Mouse (Mus musculus) mouse trophoblast stem cell (cell line): ENCODE data around the gene Pdzd8.

Experiments used
- in situ Hi-C, 2 experiments: fragments of 300-500 bp; cut with MseI, MboI; formaldehyde crosslinking; loops; 2 replicates in 1 of 2; 3 replicates in 1 of 2; pipeline ENCODE4 v1.15.1; 2025

Gene Pdzd8

DNA sequence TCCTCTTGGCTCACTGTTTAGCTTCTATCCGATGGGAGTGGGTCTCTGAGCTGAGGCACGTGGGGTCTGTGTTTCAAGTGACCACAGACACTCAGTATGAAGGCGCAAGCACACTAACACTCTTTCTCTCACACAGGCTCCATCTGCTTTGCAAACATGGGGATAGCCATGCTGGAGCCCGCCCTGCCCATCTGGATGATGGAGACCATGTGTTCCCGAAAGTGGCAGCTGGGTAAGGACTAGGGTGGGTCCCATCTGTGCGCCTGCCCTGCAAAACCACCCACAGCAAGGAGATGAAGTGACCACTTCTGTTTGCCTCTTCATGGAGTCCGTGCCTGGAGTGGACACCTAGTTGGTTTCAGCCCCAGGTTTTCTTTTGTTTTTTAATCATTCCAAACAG, 69.2 kb downstream of the Pdzd8 start:
- in situ Hi-C loops: no loop called here

DNA sequence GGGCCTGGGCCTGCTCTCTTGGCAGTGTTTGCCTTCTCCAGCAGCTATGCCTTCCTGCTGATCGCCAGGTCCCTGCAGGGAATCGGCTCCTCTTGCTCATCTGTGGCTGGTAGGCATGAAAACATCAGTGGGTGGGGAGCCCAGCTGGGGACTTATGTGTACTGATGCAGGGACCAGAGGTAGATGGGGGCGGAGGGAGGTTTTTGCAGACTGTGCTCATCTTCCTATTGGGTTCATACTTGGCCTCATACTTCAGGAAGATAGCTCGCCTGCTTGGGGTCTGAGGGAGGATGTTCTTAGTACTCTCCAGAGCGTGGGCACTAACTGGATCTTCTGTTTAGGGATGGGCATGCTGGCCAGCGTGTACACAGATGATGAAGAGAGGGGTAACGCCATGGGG, 72.4 kb downstream of the Pdzd8 start:
- in situ Hi-C loops: no loop called here

DNA sequence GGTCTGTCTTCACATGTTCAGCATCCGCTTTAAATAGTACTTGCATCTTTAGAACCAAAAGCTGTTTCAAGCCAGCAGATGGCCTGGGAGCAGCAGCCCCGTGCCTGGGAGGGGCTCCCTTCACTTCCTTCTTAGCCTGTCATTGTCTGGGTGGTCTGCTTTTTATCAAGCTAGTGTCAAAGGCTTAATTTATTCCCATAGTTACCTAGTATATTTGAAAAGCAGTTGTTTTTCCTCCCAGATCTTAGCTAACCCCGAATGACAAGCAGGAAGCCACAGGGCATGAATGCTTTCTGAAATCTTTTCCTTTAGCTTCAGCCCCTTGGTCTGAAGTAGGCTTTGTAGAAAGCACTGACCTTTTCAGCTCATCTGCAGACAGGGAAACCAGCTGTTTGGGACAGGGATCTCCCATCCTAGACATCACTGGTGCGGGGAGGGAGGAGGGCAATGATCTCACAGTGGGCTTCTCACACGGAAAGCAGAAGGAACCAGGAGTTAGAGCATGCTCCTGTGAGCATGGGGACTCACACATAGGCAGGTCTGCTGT, 78.1 kb downstream of the Pdzd8 start:
- in situ Hi-C loops: no loop called here

DNA sequence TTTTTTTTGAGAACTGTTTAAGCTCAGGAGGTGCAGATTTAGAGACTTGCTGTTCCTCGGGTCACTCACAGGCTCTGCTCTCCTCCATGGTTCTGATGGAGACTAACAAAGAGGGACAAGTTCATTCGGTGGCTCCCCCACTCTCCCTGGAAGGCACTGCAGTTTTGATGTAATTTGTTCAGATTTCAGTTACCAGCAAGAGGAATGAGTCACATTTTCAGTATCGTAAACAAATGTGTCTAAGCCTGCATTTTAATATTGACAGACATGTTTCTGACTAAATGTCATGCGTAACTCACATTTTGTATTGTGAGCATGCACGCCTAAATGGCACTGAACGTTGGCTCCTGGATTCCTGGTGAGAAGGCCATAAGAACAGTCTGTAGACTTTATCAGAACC, 79.7 kb downstream of the Pdzd8 start:
- in situ Hi-C loops: no loop called here

DNA sequence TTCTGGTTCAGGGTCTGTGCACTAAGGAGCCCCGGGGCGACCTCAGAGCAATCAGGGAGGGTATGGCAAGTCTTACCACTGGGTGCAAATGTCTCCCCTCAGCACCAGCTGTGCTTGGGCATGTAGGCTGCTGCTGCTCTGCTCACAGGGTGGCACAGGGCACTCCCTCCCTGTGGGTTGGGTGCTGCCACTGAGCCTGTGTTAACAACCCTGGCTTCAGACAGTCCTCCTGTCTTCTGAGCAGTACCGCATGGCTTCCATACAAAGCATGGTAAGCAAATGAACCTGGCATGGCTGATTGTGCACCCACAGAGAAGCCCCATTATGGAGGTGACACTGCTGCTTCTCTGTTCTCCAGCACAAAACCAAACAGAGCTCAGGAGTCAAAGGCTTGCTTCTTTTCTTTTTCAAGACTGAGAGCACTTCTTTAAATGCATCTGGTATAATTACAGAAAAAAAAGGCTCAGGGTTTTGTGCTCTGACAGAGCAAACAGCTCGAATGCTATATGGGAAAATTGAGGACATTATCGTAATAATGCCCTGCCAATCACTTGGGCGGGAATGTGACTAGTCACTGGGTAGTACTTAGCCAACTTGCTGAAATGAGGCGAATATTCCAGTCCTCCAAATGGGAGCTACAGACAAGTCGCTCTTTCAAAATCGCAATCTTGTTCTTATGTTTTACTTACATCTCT, 80.6 kb downstream of the Pdzd8 start:
- in situ Hi-C loops: no loop called here

DNA sequence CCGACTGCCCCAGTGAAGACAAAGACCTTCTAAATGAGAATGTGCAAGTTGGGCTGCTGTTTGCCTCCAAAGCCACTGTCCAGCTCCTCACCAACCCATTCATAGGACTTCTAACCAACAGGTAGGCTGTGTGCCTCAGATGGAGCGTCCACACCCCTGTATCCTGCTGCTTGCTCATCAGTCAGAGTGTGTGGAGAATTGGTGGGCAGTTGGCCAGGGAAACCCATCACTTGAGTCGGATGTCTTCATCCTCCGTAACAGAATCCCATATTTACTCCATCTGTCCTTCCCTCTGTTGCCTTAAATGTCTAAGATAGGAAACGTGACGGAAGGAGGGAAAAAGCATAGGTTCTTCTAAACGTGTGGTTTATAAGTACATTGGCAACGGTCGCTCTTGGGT, 82.4 kb downstream of the Pdzd8 start:
- in situ Hi-C loops: no loop called here

DNA sequence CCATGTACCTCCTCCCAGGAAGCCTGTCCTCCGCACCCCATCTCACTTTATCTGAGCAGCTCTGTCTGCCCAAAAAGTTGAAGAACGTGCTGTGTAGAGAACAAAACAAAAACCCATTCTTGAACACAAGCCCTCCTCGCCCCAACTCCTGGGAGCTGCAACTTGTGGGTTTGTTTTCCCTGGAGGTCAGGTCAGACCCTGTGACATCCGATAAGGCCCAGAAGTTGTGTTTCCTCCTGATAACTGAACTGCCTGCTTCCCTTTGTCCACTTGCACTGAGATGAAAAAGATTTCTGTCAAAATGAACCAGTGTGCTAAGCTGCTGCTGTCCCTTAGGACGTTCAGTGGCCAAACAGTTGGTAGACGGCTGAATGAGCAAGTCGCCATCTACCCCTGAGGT, 84.0 kb downstream of the Pdzd8 start:
- in situ Hi-C loops: no loop called here

DNA sequence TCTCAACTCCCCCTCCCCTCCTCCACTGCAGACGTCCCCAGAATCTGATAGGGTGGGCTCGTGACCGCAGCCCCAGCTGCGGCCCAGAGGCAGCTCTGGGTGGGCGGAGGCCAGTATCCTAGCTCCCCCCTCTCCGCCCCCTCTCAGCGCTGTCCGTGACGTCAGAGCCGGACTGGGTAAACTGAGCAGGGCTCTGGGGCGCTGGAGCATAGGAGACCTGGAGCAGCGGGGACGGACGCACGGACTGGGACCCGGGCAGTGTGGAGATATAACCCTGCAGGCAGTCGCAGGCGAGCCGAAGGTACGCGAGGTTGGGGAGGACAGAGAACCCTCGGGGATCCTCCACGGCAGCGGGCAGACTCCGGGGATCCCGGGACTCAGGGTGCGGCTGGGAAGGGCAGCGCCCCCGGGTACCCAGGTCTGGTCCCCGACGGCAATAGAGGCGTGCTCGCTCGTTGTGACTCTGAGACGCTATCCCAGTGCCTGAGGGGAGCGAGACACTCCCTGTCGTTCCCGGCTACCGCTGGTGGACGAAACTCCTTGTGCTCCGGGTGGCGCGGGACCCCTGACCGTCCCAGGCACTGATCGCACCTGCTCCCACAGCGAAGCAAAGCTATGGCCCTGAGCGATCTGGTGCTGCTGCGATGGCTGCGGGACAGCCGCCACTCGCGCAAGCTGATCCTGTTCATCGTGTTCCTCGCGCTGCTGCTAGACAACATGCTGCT, 84.7 kb downstream of the Pdzd8 start, which contains the start of gene Slc18a2:
Slc18a2 (plus strand) TSS at position 179 of the 725 bp plus-strand sequence.
- in situ Hi-C loops: no loop called here

DNA sequence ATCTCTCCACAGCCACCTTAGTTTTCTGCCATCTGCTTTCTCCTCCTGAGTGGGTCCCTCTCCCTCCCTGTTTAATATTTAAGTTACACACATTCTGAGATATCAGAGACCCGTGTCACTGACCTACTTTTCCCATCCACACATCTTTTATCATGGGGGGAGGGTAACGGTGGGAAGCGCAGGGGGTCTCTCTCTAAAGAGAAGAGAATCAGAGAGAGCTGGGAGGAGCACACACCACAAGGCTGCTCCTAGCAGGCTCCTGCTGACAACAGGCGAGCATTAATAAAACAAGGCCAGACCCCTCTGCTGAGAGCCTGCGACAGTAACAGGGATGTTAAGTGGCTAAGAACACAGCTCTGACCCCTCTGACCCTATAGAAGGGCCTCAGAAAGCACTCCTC, 85.9 kb downstream of the Pdzd8 start:
- in situ Hi-C loops: no loop called here

DNA sequence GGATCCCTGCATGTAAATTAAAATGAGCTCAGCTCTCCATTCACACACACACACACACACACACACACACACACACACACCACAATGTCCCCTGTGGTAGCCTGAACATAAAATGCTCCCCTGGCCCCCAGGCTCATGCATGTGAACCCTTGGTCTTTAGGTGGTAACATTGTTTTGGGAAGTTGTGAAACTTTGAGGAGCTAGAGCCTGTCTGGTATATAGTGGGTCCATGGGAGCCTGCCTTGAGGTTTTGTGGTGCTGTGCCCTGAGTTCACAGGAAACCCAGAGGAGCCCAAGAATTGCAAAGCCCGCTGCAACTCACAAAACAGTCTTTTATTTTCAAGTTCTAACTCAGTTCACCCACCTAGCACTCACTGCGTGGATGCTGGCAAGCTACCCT, 92.9 kb downstream of the Pdzd8 start:
- in situ Hi-C loops: no loop called here

DNA sequence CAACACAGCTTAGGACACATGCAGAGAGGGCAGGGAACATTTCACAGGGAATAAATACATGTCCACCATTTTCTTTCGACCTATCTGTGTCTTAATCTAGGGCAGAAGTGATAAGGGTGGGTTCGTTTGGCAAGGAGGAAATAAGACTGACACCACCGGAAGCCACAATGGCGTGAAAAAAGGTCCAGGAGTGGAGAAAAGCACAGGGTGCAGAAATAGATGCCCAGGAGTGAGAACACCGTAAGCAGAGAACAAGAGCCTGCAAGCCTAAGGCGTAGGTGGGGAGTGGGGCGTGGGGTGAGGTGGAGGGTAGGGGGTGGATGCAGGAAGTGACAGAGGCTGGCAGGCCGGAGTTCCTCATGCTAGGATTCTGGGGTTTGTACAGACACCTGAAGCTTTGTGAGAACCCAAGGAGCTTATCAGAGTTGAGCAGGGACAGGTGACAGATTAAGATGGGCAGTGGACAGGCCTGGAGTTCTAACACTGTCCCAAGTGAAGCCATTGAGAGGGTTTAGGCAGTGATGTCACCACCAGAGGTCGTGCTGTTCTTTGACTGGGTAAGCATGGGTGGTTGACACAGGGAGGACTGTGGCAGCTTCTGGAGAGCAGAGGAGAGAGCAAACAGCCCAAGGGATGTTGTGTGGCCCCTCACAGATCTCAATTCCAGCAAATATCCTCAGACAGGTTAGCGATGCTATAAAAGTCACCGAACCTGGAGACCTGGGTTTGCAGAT, 96.9 kb downstream of the Pdzd8 start:
- in situ Hi-C loops: no loop called here

DNA sequence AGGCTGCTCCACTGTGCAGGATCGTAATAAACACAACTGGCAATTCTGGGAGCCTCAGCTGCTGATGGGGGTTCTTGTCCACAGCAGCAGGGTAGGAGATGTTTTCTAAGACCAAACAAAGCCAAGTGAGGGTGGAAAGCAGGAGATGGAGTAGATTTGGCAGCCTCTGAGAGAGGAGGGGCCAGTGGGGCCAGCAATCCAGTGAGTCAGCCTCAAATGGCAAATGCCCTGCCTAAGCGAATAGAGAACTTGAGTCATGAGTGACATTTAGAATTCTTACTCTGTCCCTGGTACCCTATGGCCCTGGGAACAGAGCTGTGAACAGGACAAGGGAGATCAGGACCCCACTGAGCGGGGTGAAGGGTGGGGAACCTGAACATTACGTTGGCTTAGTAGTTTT, 97.4 kb downstream of the Pdzd8 start:
- in situ Hi-C loops: no loop called here
